Mouse (Mus musculus): ENCODE measurements at regions not wholly inside any gene's neighbourhood (a gene's known extent, or its start where the extent isn't known, plus 50 kb on each side); places are given as distances from the start of the nearest gene placed in this dataset.

DNA sequence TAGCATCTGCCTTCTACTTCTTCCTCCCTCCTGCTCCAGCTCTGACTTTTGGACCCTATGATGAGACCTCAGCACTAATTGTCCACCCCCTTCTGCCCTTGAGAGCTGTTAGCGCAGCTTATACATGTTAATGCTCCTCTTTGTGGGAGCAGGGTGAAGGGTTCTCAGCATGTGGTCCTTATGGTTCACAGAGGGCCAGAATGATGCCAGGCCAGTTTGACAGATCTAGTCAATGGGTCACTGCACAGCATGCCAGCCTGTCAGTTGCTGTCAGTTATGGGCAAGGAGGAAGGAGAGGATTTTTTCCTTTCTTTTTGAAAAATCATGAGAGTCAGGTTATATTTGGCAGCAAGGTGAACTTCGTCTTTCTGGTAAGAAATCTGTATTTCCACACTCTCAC lies 68.4 kb downstream of the 4931417E11Rik start:
- DNase-seq (ENCODE audit: low spot score) (no peak), ATAC-seq (replicated peaks; ENCODE audit: low FRiP score) (no peak)
- no peaks in the 10 kb centered on the region for H3K4me1 ChIP-seq (replicated peaks; ENCODE audit: control insufficient read depth, insufficient read depth, low read length)
- 70% methylated on average over 2 of the region's 2 CpGs for WGBS
- no peak overlapping the region for H3K4me2 ChIP-seq
- H3K4me3 ChIP-seq (ENCODE audit: low read depth, low read length), result no peak overlapping the region
- H3K9me3 ChIP-seq (ENCODE audit: control insufficient read depth, low read length), result no peaks in the 10 kb centered on the region
- H3K36me3 ChIP-seq (ENCODE audit: control insufficient read depth, insufficient read depth, low read length), result no peaks in the 10 kb centered on the region
- no peak overlapping the region for H3K27ac ChIP-seq (ENCODE audit: low read depth, low read length)
- H3K9ac ChIP-seq (ENCODE audit: low read depth, low read length), result no peak overlapping the region
- H3K27me3 ChIP-seq (replicated peaks; ENCODE audit: control insufficient read depth, insufficient read depth, low read length), result no peaks in the 10 kb centered on the region

DNA sequence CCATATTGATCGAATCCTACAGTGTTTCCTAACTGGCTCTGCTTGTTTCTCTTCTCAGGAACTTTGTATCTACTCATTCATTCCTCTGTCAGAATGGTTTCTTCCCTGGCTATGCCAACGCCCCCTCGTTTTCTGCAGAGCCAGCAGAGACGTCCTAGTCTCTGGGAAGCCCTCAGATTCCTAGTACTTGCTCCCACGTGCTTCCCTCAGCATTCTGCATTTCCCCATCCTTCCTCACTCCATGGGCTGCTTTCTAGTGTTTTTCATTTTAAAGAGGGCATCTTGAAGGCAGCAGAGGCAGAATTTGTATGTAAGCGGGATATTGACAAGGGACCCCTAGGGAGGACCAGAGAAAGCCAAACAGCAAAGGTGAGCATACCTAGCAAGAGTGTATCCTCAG lies 80.2 kb downstream of the 4931417E11Rik start:
- Histone ChIP-seq H3K9me3 (ENCODE audit: control insufficient read depth, low read length) (no peaks in the 10 kb centered on the region), H3K4me1 (replicated peaks; ENCODE audit: control insufficient read depth, insufficient read depth, low read length) (no peaks in the 10 kb centered on the region), H3K4me2 (no peak overlapping the region), H3K4me3 (ENCODE audit: low read depth, low read length) (no peak overlapping the region), H3K36me3 (ENCODE audit: control insufficient read depth, insufficient read depth, low read length) (no peaks in the 10 kb centered on the region), H3K27me3 (replicated peaks; ENCODE audit: control insufficient read depth, insufficient read depth, low read length) (no peaks in the 10 kb centered on the region), H3K9ac (ENCODE audit: low read depth, low read length) (no peak overlapping the region), H3K27ac (ENCODE audit: low read depth, low read length) (no peak overlapping the region)
- ATAC-seq (replicated peaks; ENCODE audit: low FRiP score) (no peak), DNase-seq (ENCODE audit: low spot score) (no peak)
- 63% methylated on average over 6 of the region's 6 CpGs for WGBS

DNA sequence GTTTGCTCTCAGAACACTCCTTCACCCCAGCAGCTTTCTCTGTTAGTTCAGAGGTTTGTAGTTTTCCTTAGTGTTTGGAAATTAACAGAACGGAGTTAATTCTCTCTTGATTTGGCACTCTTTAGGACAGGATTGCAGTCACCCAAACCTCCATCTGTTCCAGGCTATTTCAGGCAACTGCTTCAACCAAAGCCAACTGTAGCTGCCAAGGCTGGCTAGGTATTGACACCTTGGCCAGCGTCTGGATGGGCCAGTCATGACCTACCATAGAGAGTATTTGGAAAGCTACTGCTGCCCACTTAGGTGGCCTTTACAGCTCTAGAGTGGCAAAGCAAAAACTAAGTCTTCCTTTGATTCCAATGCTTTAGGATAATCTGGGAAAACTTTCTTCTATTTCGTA lies 83.2 kb downstream of the 4931417E11Rik start:
- H3K4me2 ChIP-seq, result no peak overlapping the region
- no peak overlapping the region for H3K4me3 ChIP-seq (ENCODE audit: low read depth, low read length)
- H3K36me3 ChIP-seq (ENCODE audit: control insufficient read depth, insufficient read depth, low read length), result no peaks in the 10 kb centered on the region
- H3K4me1 ChIP-seq (replicated peaks; ENCODE audit: control insufficient read depth, insufficient read depth, low read length), result no peaks in the 10 kb centered on the region
- H3K9ac ChIP-seq (ENCODE audit: low read depth, low read length), result no peak overlapping the region
- no peaks in the 10 kb centered on the region for H3K27me3 ChIP-seq (replicated peaks; ENCODE audit: control insufficient read depth, insufficient read depth, low read length)
- DNase-seq (ENCODE audit: low spot score) (no peak), ATAC-seq (replicated peaks; ENCODE audit: low FRiP score) (no peak)
- H3K27ac ChIP-seq (ENCODE audit: low read depth, low read length), result no peak overlapping the region
- no peaks in the 10 kb centered on the region for H3K9me3 ChIP-seq (ENCODE audit: control insufficient read depth, low read length)
- 77% methylated on average over 3 of the region's 3 CpGs for WGBS

DNA sequence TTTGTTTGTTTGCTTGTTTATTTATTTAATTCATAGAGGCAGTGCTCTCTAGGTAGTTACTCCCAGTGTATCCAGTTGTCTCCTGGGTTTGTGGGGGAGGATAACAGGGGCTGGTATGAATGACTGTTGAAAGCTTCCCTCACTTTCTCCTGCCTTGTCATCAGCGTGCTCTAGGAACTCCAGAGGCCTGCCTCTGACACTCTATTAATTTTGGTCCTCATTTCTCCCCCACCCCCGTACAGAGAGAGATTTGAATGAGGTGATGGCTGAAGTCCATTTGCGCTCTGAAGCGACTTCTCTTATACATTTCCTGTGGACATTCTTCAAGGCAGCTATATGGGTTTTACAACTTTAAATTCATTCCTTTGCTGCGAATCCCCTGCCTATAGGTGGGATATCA lies 89.6 kb downstream of the 4931417E11Rik start:
- Histone ChIP-seq H3K4me3 (ENCODE audit: low read depth, low read length) (no peak overlapping the region), H3K27ac (ENCODE audit: low read depth, low read length) (no peak overlapping the region), H3K4me2 (no peak overlapping the region), H3K36me3 (ENCODE audit: control insufficient read depth, insufficient read depth, low read length) (no peaks in the 10 kb centered on the region), H3K27me3 (replicated peaks; ENCODE audit: control insufficient read depth, insufficient read depth, low read length) (no peaks in the 10 kb centered on the region), H3K9me3 (ENCODE audit: control insufficient read depth, low read length) (no peaks in the 10 kb centered on the region), H3K9ac (ENCODE audit: low read depth, low read length) (no peak overlapping the region), H3K4me1 (replicated peaks; ENCODE audit: control insufficient read depth, insufficient read depth, low read length) (no peaks in the 10 kb centered on the region)
- ATAC-seq (replicated peaks; ENCODE audit: low FRiP score) (no peak), DNase-seq (ENCODE audit: low spot score) (no peak)
- WGBS, result 73% methylated on average over 5 of the region's 5 CpGs

DNA sequence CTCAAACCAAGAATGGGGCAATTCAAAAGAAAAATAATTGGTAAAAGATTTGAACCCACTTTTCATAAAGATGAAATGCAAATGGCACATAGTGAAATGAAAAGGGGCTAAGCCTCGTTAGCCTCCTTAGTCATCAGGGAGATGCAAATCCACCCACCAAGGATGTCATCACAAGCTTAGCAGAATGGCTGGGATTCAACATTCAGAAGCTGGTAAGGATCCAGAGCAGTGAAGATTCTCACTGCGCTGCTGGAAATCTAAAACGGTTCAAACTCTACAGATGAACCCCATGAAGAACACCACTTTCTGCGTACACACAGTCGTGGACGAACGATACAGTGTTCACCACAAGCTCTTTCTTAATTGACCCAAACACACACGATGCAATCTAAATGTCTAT lies 91.6 kb downstream of the 4931417E11Rik start:
- Histone ChIP-seq H3K27me3 (replicated peaks; ENCODE audit: control insufficient read depth, insufficient read depth, low read length) (no peaks in the 10 kb centered on the region), H3K4me2 (no peak overlapping the region), H3K4me1 (replicated peaks; ENCODE audit: control insufficient read depth, insufficient read depth, low read length) (no peaks in the 10 kb centered on the region), H3K36me3 (ENCODE audit: control insufficient read depth, insufficient read depth, low read length) (no peaks in the 10 kb centered on the region), H3K4me3 (ENCODE audit: low read depth, low read length) (no peak overlapping the region), H3K27ac (ENCODE audit: low read depth, low read length) (no peak overlapping the region), H3K9ac (ENCODE audit: low read depth, low read length) (no peak overlapping the region), H3K9me3 (ENCODE audit: control insufficient read depth, low read length) (no peaks in the 10 kb centered on the region)
- 88% methylated on average over 8 of the region's 8 CpGs for WGBS
- DNase-seq (ENCODE audit: low spot score), result no peak
- no peak for ATAC-seq (replicated peaks; ENCODE audit: low FRiP score)

DNA sequence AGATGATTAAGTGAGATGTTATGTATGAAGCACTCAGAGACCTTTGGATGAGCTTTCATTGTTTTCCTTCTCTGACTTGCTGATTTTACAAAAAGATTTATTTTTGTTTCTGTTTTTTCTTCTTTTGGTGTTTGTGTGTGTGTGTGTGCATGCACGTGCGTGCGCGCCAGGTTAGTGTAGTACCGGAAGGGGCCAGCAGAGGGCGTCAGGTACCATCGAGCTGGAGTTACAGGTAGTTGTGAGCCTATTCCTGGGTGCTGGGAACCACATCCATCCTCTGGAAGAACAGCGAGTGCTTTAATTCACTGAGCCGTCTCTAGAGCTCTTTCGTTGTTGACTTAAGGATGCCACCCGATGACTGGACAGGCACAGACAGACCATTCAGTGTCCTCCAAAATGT lies 93.2 kb downstream of the 4931417E11Rik start:
- Histone ChIP-seq H3K4me2 (no peak overlapping the region), H3K36me3 (ENCODE audit: control insufficient read depth, insufficient read depth, low read length) (no peaks in the 10 kb centered on the region), H3K9me3 (ENCODE audit: control insufficient read depth, low read length) (no peaks in the 10 kb centered on the region), H3K27ac (ENCODE audit: low read depth, low read length) (no peak overlapping the region), H3K4me1 (replicated peaks; ENCODE audit: control insufficient read depth, insufficient read depth, low read length) (no peaks in the 10 kb centered on the region), H3K4me3 (ENCODE audit: low read depth, low read length) (no peak overlapping the region), H3K27me3 (replicated peaks; ENCODE audit: control insufficient read depth, insufficient read depth, low read length) (no peaks in the 10 kb centered on the region), H3K9ac (ENCODE audit: low read depth, low read length) (no peak overlapping the region)
- no peak for ATAC-seq (replicated peaks; ENCODE audit: low FRiP score)
- 89% methylated on average over 11 of the region's 11 CpGs for WGBS
- DNase-seq (ENCODE audit: low spot score), result no peak

DNA sequence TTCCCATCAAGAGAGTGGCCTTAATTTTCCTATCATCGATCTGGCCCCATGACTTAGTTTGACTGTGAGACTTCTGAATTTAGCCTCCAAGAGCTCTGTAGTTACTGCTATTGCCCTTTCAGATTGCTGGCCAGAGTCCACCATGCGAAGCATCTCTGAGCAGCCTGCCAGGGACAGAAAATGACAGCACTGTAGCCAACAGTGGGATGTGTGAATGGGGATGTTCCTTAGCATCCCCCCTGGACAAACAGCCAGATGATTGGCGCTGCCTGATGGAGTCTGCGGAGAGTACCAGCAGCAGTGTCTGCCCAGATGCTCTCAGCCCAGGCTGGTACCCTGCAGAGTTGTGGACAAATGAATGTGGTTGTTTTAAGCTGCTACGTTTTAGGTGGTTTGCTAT lies 96.6 kb downstream of the 4931417E11Rik start:
- H3K27ac ChIP-seq (ENCODE audit: low read depth, low read length), result no peak overlapping the region
- no peaks in the 10 kb centered on the region for H3K36me3 ChIP-seq (ENCODE audit: control insufficient read depth, insufficient read depth, low read length)
- DNase-seq (ENCODE audit: low spot score) (no peak), ATAC-seq (replicated peaks; ENCODE audit: low FRiP score) (no peak)
- no peaks in the 10 kb centered on the region for H3K4me1 ChIP-seq (replicated peaks; ENCODE audit: control insufficient read depth, insufficient read depth, low read length)
- peaks cover 6% of the 10 kb centered on the region for H3K27me3 ChIP-seq (replicated peaks; ENCODE audit: control insufficient read depth, insufficient read depth, low read length)
- H3K9ac ChIP-seq (ENCODE audit: low read depth, low read length), result no peak overlapping the region
- H3K4me3 ChIP-seq (ENCODE audit: low read depth, low read length), result no peak overlapping the region
- 81% methylated on average over 5 of the region's 5 CpGs for WGBS
- H3K4me2 ChIP-seq, result no peak overlapping the region
- no peaks in the 10 kb centered on the region for H3K9me3 ChIP-seq (ENCODE audit: control insufficient read depth, low read length)

DNA sequence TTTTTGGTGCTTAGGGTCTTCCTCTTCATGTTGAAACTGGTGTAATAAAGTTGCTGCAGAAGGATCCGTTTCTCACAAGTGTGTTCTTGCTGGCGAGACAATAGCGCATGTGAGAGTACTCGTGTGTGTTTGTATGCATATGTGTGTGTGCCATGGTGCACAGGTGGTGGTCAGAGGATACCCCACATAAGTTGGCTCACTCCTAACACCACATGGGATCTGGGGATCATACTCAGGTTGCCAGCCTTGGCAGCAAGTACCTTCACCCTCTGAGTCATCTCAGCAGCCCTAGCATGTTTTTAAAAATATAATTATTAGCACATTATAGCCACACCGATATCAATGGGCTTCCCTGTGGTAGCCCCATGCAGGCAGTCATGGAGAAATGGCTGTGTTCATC lies 97.6 kb downstream of the 4931417E11Rik start:
- H3K36me3 ChIP-seq (ENCODE audit: control insufficient read depth, insufficient read depth, low read length), result no peaks in the 10 kb centered on the region
- no peak for ATAC-seq (replicated peaks; ENCODE audit: low FRiP score)

DNA sequence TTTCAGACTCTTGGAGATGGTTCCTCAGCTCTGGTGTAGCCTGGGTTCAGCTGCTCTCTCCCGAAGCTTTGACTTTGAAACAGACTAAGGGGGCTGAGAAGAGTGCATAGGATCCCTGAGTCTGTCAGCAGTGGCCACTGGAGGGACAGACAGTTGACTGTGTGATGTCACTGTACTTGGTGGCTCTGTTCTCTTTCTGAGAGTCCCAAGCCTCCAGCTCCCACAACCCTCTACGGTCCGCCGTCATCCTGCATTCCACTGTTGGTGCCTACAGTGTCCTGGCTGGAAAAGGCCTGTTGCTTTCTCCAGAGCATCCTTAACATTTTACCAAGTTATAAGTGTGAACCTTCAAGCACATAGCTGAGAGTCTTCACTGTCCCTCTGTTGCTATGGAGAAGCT lies 98.6 kb downstream of the 4931417E11Rik start:
- DNase-seq (ENCODE audit: low spot score) (no peak), ATAC-seq (replicated peaks; ENCODE audit: low FRiP score) (no peak)
- WGBS, result 90% methylated on average over 4 of the region's 4 CpGs
- no peak overlapping the region for H3K4me2 ChIP-seq
- no peak overlapping the region for H3K4me3 ChIP-seq (ENCODE audit: low read depth, low read length)
- no peaks in the 10 kb centered on the region for H3K9me3 ChIP-seq (ENCODE audit: control insufficient read depth, low read length)
- no peaks in the 10 kb centered on the region for H3K4me1 ChIP-seq (replicated peaks; ENCODE audit: control insufficient read depth, insufficient read depth, low read length)
- H3K27me3 ChIP-seq (replicated peaks; ENCODE audit: control insufficient read depth, insufficient read depth, low read length), result peaks cover 6% of the 10 kb centered on the region
- no peak overlapping the region for H3K27ac ChIP-seq (ENCODE audit: low read depth, low read length)
- no peaks in the 10 kb centered on the region for H3K36me3 ChIP-seq (ENCODE audit: control insufficient read depth, insufficient read depth, low read length)
- no peak overlapping the region for H3K9ac ChIP-seq (ENCODE audit: low read depth, low read length)

More for the DNA sequence above, 97.6 kb downstream of the 4931417E11Rik start:
- Histone ChIP-seq H3K4me3 (ENCODE audit: low read depth, low read length) (no peak overlapping the region), H3K27me3 (replicated peaks; ENCODE audit: control insufficient read depth, insufficient read depth, low read length) (peaks cover 6% of the 10 kb centered on the region), H3K27ac (ENCODE audit: low read depth, low read length) (no peak overlapping the region), H3K4me1 (replicated peaks; ENCODE audit: control insufficient read depth, insufficient read depth, low read length) (no peaks in the 10 kb centered on the region), H3K9me3 (ENCODE audit: control insufficient read depth, low read length) (no peaks in the 10 kb centered on the region), H3K9ac (ENCODE audit: low read depth, low read length) (no peak overlapping the region), H3K4me2 (no peak overlapping the region)
- WGBS, result 92% methylated on average over 5 of the region's 5 CpGs
- DNase-seq (ENCODE audit: low spot score), result no peak
